Mouse (Mus musculus): ENCODE results near the gene Aym1. TPM values are rescaled to one million over a fixed set of nuclear protein-coding genes. Genes with fewer than 3 reads are reported as not detected.

Aym1 gene
- total RNA-seq (2014; rRNA removed) (not detected in 2 replicates), polyA plus RNA-seq (2015; fragmentation: Nextera tagmentation; extraction: Ambion mirVana) (not detected in 2 replicates)

- H3K9me3 ChIP-seq (ENCODE audit: low read length): no peaks in the 10 kb centered on the region
- no peak for TF ChIP-seq CTCF (IDR thresholded peaks at IDR 0.05)
- WGBS: 19% methylated on average over 3 of the region's 6 CpGs
- H3K4me1 ChIP-seq (ENCODE audit: insufficient read depth, low read length): no peaks in the 10 kb centered on the region
- H3K27me3 ChIP-seq (ENCODE audit: insufficient read depth, low read length): 0 out of 2 replicates have a peak, but pooled peaks cover 6% of the 10 kb centered on the region
- ATAC-seq (ENCODE audit: low FRiP score) (no peak), DNase-seq (ENCODE audit: low spot score) (no peak)
- no peaks in the 10 kb centered on the region for H3K36me3 ChIP-seq (ENCODE audit: insufficient read depth, low read length)
- no peak within 1 kb of the TSS for H3K4me3 ChIP-seq (ENCODE audit: low read depth, low read length)
- H3K27ac ChIP-seq (ENCODE audit: low read depth, low read length): no peak within 1 kb of the TSS
- H3K9ac ChIP-seq (replicated peaks; ENCODE audit: low read length, poor library complexity, severe bottlenecking): no peak within 1 kb of the TSS
- H3K4me2 ChIP-seq (ENCODE audit: low read depth, low read length, poor library complexity, severe bottlenecking): no peak within 1 kb of the TSS
Observed at GRCm38 (mm10) chr5:113357186-113357585, at the start of gene Aym1. Gene Aym1, plus strand, starts transcription at chr5:113357294.

DNA sequence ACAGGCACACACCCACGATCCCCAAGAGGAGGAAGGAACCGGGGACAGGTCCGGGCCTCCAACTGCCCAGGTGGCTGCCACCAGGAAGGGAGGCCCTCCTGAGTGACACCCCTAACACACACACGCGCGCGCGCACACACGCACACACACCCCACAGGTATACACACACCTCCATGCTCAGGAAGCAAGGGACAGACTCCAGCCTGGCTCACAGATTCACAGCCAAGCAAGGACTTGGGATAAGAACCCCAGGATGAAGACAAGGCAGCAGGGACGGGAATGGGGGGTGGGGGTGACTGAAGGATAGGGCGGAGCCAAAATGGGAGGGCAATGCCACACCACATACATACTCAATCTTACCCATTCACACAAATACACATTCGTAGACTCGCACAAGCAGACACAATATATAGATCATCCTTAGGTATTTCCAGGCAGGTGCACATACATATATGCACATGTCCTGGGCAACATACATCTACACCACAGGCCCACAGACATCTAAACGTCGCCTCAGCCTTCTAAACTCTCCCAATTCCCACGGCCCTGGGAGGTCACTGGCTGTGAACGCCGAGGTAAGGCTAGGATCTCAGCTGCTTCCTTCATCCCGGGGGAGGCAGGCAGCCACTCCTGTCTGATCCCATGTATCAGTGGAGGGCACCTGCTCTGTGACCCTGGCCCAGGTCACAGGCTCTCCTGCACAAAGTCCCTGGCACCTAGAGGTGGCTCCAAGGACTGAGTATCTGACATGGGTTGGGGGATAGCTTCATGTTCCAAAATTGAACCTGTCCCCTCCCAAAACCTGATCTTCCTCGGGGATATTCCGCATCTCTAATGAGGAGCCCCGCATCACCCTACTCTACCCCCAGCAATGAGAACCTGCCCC lies 47.4 kb upstream of the Aym1 start:
- DNase-seq (ENCODE audit: low spot score) (no peak), ATAC-seq (ENCODE audit: low FRiP score) (0 out of 2 replicates have a peak, but pooled peaks have one; percentile 1)
- H3K4me2 ChIP-seq (ENCODE audit: low read depth, low read length, poor library complexity, severe bottlenecking): peak overlapping the region; percentile 68
- H3K27me3 ChIP-seq (ENCODE audit: insufficient read depth, low read length): no peaks in the 10 kb centered on the region
- 53% methylated on average over 22 of the region's 22 CpGs for WGBS
- H3K27ac ChIP-seq (ENCODE audit: low read depth, low read length): peak overlapping the region; percentile 72
- H3K4me3 ChIP-seq (ENCODE audit: low read depth, low read length): peak overlapping the region; percentile 79
- no peaks in the 10 kb centered on the region for H3K36me3 ChIP-seq (ENCODE audit: insufficient read depth, low read length)
- no peaks in the 10 kb centered on the region for H3K9me3 ChIP-seq (ENCODE audit: low read length)
- TF ChIP-seq CTCF (IDR thresholded peaks at IDR 0.05): no peak
- H3K9ac ChIP-seq (replicated peaks; ENCODE audit: low read length, poor library complexity, severe bottlenecking): peak overlapping the region; percentile 95
- H3K4me1 ChIP-seq (ENCODE audit: insufficient read depth, low read length): peaks cover 27% of the 10 kb centered on the region; the same call in 1 of the 2 replicates

DNA sequence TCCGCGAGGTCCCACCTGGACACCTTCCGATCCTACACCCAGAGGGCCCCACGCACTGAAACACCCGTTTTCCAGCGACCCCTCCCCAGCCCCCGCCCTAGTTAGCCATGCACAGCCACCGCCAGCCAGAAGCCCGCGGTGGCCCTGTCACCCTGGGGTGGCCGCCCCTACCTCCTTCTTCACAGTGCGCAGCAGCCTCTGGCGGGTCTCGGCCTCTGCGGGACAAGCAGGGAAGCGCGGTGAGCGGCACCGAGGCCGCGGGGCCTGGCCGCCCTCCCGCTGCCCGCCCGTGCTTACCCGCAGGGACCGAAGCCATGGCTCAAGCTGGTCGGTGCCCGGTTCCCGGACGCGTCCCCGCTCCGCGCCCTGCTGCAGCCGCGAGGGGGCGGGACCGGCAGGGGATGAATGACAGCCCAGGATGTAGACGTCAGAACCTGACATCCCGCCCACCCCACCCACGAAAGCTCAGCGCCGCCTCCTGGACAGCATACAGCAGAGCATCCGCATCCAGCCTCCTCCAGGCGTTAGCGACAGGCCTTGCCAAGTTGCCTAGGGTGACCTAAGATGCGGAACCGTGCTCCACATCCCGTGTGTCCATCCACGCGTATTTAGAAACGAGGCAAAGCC lies 46.6 kb upstream of the Aym1 start, which contains the start of gene Sgsm1:
Gene Sgsm1, minus strand, starts transcription at position 410 of the 627 bp plus-strand sequence.
- peak; percentile 68 for ATAC-seq (ENCODE audit: low FRiP score)

DNA sequence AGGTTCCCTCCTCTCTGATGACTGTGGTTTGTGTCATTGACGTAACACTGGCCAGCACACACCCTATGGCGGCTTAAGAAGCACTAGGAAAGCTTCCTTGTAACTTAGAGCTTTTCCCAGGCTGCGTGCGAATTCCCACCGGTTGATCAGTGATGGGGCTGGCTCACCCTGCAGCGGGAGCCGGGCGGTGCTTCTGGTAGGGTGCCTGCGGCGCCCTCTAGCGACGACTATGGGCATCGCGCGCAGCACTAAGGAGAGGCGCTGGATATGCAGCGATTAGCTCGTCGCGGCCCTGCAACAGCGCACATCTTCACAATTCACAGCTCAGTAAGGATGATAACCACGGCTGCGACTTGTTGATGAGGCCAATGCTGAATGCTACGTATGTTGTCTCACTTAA lies 43.1 kb upstream of the Aym1 start:
- TF ChIP-seq CTCF (IDR thresholded peaks at IDR 0.05): peak; percentile 97
- H3K9ac ChIP-seq (replicated peaks; ENCODE audit: low read length, poor library complexity, severe bottlenecking): no peak overlapping the region

More for the DNA sequence above, 46.6 kb upstream of the Aym1 start, which contains the start of gene Sgsm1:
- peak within 1 kb of the TSS; percentile 79 for H3K4me3 ChIP-seq (ENCODE audit: low read depth, low read length)
- peak; percentile 85 for TF ChIP-seq CTCF (IDR thresholded peaks at IDR 0.05)
- H3K9me3 ChIP-seq (ENCODE audit: low read length): no peaks in the 10 kb centered on the region
- H3K9ac ChIP-seq (replicated peaks; ENCODE audit: low read length, poor library complexity, severe bottlenecking): peak within 1 kb of the TSS; percentile 95
- WGBS: 2% methylated on average over 52 of the region's 53 CpGs
- no peaks in the 10 kb centered on the region for H3K27me3 ChIP-seq (ENCODE audit: insufficient read depth, low read length)
- DNase-seq (ENCODE audit: low spot score): peak; percentile 91
- peak within 1 kb of the TSS; percentile 72 for H3K27ac ChIP-seq (ENCODE audit: low read depth, low read length)
- H3K36me3 ChIP-seq (ENCODE audit: insufficient read depth, low read length): no peaks in the 10 kb centered on the region
- peaks cover 24% of the 10 kb centered on the region; the same call in 1 of the 2 replicates for H3K4me1 ChIP-seq (ENCODE audit: insufficient read depth, low read length)
- peak within 1 kb of the TSS; percentile 68 for H3K4me2 ChIP-seq (ENCODE audit: low read depth, low read length, poor library complexity, severe bottlenecking)

DNA sequence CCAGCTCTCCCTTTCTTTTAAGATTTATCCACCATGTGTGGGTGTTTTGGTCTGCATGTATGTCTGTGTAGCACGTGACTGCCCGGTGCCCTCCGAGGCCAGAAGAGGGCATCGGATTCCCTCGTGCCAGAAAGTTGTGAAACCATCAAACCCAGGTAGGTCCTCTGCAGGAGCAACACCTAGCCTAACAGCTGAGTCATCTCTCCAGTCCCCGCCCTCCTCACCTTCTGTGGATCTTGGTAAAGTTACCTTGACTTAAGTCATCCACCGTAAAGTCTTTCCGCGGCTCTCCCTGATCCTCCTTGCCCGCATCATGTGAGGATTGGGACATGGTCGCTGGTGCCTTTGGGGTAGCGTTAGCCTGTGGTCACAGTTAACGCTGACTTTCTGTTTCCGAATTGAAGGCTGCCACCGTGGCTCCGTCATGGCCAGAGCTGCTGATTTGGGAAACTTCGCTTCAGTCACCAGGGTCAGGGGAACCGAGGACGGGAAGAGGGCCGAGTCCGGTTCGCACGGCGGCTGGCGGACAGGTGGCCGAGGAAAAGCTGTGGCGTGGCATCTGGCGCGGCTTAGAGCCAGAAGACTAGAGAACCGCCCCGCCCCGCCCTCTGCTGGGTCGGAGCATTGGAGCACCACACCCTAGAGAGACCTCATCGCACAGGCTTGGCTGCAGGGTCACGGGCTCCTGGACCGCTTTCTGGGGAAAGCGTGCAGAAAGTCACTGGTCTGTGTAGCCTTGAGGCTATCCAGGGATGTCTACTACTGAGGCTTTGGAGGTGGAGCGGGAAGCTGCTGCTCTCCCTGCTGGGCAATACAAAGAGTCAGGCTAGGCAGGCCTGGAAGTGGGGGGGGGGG lies 33.1 kb upstream of the Aym1 start:
- H3K36me3 ChIP-seq (ENCODE audit: insufficient read depth, low read length): no peaks in the 10 kb centered on the region
- 0 out of 2 replicates have a peak, but pooled peaks cover 4% of the 10 kb centered on the region for H3K9me3 ChIP-seq (ENCODE audit: low read length)
- H3K27me3 ChIP-seq (ENCODE audit: insufficient read depth, low read length): peaks cover 8% of the 10 kb centered on the region
- DNase-seq (ENCODE audit: low spot score): peak; percentile 39
- ATAC-seq (ENCODE audit: low FRiP score): no peak
- WGBS: 4% methylated on average over 38 of the region's 38 CpGs
- no peak for TF ChIP-seq CTCF (IDR thresholded peaks at IDR 0.05)
- no peaks in the 10 kb centered on the region for H3K4me1 ChIP-seq (ENCODE audit: insufficient read depth, low read length)
- no peak overlapping the region for H3K9ac ChIP-seq (replicated peaks; ENCODE audit: low read length, poor library complexity, severe bottlenecking)
- H3K4me3 ChIP-seq (ENCODE audit: low read depth, low read length): peak overlapping the region; percentile 15; the same call in 1 of the 2 replicates
- no peak overlapping the region for H3K27ac ChIP-seq (ENCODE audit: low read depth, low read length)
- peak overlapping the region; percentile 37 for H3K4me2 ChIP-seq (ENCODE audit: low read depth, low read length, poor library complexity, severe bottlenecking)

More for the DNA sequence above, 43.1 kb upstream of the Aym1 start:
- Histone ChIP-seq H3K9me3 (ENCODE audit: low read length) (no peaks in the 10 kb centered on the region), H3K4me1 (ENCODE audit: insufficient read depth, low read length) (peaks cover 3% of the 10 kb centered on the region; the same call in 1 of the 2 replicates), H3K27me3 (ENCODE audit: insufficient read depth, low read length) (no peaks in the 10 kb centered on the region), H3K36me3 (ENCODE audit: insufficient read depth, low read length) (no peaks in the 10 kb centered on the region), H3K4me3 (ENCODE audit: low read depth, low read length) (no peak overlapping the region), H3K4me2 (ENCODE audit: low read depth, low read length, poor library complexity, severe bottlenecking) (peak overlapping the region; percentile 35), H3K27ac (ENCODE audit: low read depth, low read length) (peak overlapping the region; percentile 57)
- DNase-seq (ENCODE audit: low spot score) (peak; percentile 90), ATAC-seq (ENCODE audit: low FRiP score) (peak; percentile 47; the same call in 1 of the 2 replicates)
- WGBS: under 1% methylated on average over 24 of the region's 24 CpGs
